Mouse (Mus musculus) erythroblast, embryonic 14.5 days (primary cell): Measurements from ENCODE around the gene Lhx3.

Experiments
- GATA1 ChIP-seq: IDR thresholded peaks from 2 replicates; pipeline ENCODE4 v1.6.1; 2012; ENCODE audit warnings: low read length, inconsistent platforms, mixed read lengths
- TAL1 ChIP-seq: IDR thresholded peaks from 3 replicates; pipeline ENCODE4 v1.6.1; 2012; ENCODE audit warnings: low read length, inconsistent platforms, mixed read lengths

GRCm38 (mm10) chr2:26153909-26154340 is 54.2 kb downstream of the Lhx3 start:
- TF ChIP-seq TAL1 (no peak), GATA1 (no peak)
